Mouse (Mus musculus) neural tube, embryonic 11.5 days (tissue): ENCODE measurements around the gene Pycr2. TPM values are rescaled to one million over a fixed set of nuclear protein-coding genes. Genes with fewer than 3 reads are reported as not detected.

Experiments used
- ATAC-seq: fragments of 200-750 bp; cut with Nextera tagmentation; 2 replicates; pipeline ENCODE4 v1.8.0; 2017; ENCODE audit warnings: moderate number of reproducible peaks, mild to moderate bottlenecking, moderate TSS enrichment, moderate library complexity; ENCODE audit not compliant: insufficient read depth, low FRiP score, low TSS enrichment
- DNase-seq: peaks from one replicate; pipeline ENCODE4 v3.0.0-alpha.2; 2015; ENCODE audit warnings: low spot score
- H3K27ac ChIP-seq: fragments of 300-500 bp; sonication (generic); 2 replicates; pipeline ENCODE4 v1.5.1; 2014; ENCODE audit warnings: low read depth, mild to moderate bottlenecking, low read length
- H3K27me3 ChIP-seq: fragments of 300-500 bp; sonication (generic); 2 replicates; pipeline ENCODE4 v1.6.1; 2014; ENCODE audit warnings: mild to moderate bottlenecking, low read length, mixed read lengths; ENCODE audit not compliant: control insufficient read depth, insufficient read depth
- H3K36me3 ChIP-seq: fragments of 300-500 bp; sonication (generic); 2 replicates; pipeline ENCODE4 v1.6.1; 2014; ENCODE audit warnings: mild to moderate bottlenecking, low read length, moderate library complexity, mixed read lengths; ENCODE audit not compliant: control insufficient read depth, insufficient read depth
- H3K4me1 ChIP-seq: fragments of 300-500 bp; sonication (generic); 2 replicates; pipeline ENCODE4 v1.6.1; 2014; ENCODE audit warnings: low read length, mixed read lengths; ENCODE audit not compliant: control insufficient read depth, insufficient read depth
- H3K4me2 ChIP-seq: fragments of 300-500 bp; sonication (generic); 2 replicates; pipeline ENCODE4 v1.6.1; 2014; ENCODE audit warnings: low read depth, mild to moderate bottlenecking, moderate library complexity
- H3K4me3 ChIP-seq: fragments of 300-500 bp; sonication (generic); 2 replicates; pipeline ENCODE4 v1.5.1; 2014; ENCODE audit warnings: low read depth, low read length
- H3K9ac ChIP-seq: fragments of 300-500 bp; sonication (generic); 2 replicates; pipeline ENCODE4 v1.6.1; 2014; ENCODE audit warnings: mild to moderate bottlenecking, low read length
- H3K9me3 ChIP-seq: fragments of 300-500 bp; sonication (generic); 2 replicates; pipeline ENCODE4 v1.6.1; 2016; ENCODE audit warnings: low read length; ENCODE audit not compliant: control insufficient read depth
- WGBS: fragments of 180-500 bp; shearing (Covaris S2); extraction: QIAGEN DNeasy Blood & Tissue Kit; methylation state at CpG from one replicate; pipeline ENCODE4 v1.1.7; 2014; 5-methylcytosine and 5-hydroxymethylcytosine counted together
- polyA plus RNA-seq: library from polyadenylated mRNA; unstranded; fragments of >200 nt; fragmentation: Nextera tagmentation; extraction: Ambion mirVana; gene quantifications from 2 replicates; pipeline ENCODE4 v1.2.1, GENCODE M21; 2014

Gene Pycr2
- polyA plus RNA-seq, 1 experiment from 2014 or later = 113 TPM

DNA sequence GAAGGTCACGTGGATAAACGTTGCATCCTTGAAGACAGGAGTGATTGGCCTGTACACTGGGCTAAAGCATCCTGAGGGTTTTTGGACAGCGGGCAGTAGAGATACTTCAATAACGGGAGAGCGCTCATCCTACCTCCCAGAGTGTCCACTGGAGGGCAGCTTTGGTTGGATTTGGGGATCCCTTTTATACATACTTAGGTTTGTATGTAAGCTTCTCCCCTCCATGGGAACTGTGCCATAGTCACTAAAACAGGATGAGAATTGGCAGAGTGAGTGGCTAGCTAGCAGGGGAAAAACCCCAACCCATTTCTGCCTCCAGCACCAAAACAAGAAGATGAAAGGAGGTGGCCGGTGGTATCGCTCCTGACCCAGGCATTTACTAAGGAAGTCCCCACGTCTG, 7.0 kb downstream of the Pycr2 start:
- no peak for ATAC-seq
- WGBS = 47% methylated on average over 8 of the region's 8 CpGs
- H3K27me3 ChIP-seq = no peaks in the 10 kb centered on the region
- no peak overlapping the region for H3K4me2 ChIP-seq
- H3K27ac ChIP-seq = no peak overlapping the region
- H3K9me3 ChIP-seq = no peaks in the 10 kb centered on the region
- H3K9ac ChIP-seq = no peak overlapping the region
- DNase-seq = no peak
- no peaks in the 10 kb centered on the region; the same call in 1 of the 2 replicates for H3K4me1 ChIP-seq
- H3K36me3 ChIP-seq = peaks cover 3% of the 10 kb centered on the region
- H3K4me3 ChIP-seq = no peak overlapping the region

DNA sequence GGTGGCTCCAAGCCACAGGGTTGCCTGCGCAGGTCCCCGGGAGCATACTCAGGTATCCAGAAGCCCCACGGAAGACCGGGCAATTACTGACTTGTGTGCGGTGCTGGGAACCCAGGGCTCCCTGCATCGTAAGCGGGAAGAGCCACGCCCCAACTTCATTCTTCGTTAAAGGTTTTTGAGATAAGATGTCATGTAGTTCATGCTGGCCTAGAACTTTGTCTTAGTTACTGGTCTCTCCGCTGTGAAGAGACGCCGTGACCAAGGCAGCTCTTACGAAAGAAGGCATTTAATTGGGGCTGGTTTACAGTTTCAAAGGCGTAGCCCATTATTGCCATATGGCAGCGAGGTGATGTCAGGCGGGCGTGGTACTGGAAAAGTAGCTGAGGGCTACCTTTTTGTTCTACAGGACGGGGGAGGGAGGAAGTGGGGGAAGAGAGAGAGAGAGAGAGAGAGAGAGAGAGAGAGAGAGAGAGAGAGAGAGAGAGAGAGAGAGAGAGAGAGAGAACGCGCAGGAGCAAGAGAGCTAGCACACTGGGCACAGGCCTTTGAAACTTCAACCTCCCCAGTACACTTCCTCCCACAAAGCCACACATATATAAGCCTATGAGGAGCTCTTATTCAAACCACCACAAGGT, 7.7 kb downstream of the Pycr2 start:
- Histone ChIP-seq H3K9me3 (no peaks in the 10 kb centered on the region), H3K4me1 (no peaks in the 10 kb centered on the region; the same call in 1 of the 2 replicates), H3K27ac (no peak overlapping the region), H3K9ac (no peak overlapping the region), H3K4me2 (no peak overlapping the region), H3K27me3 (no peaks in the 10 kb centered on the region), H3K4me3 (no peak overlapping the region), H3K36me3 (no peaks in the 10 kb centered on the region; the same call in 1 of the 2 replicates)
- WGBS = 49% methylated on average over 20 of the region's 20 CpGs
- no peak for DNase-seq
- no peak for ATAC-seq

DNA sequence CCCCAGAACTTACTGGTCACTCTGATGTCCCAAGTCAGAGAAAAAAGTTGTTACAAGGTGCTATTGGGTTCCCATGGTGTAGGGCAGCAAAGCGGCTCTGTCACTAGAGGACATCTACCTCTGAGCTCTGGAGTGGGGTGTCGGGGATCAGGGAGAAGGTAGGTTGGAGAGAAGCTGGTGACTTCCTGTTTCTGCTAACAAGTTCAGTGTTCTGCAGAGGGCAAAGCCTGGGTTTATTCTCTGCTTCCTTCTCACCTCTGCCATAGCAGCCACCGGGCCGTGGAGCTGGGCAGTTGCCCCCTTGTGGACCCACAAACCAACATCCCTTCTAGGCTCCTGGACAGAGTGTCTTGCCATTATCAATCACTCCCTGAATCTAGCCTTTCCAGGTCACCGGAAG, 8.7 kb downstream of the Pycr2 start:
- no peak for DNase-seq
- H3K4me2 ChIP-seq = no peak overlapping the region
- 87% methylated on average over 5 of the region's 5 CpGs for WGBS
- no peak overlapping the region for H3K9ac ChIP-seq
- H3K4me3 ChIP-seq = no peak overlapping the region
- H3K4me1 ChIP-seq = no peaks in the 10 kb centered on the region; the same call in 1 of the 2 replicates
- H3K9me3 ChIP-seq = no peaks in the 10 kb centered on the region
- H3K27me3 ChIP-seq = no peaks in the 10 kb centered on the region
- no peak overlapping the region for H3K27ac ChIP-seq
- no peak for ATAC-seq
- H3K36me3 ChIP-seq = no peaks in the 10 kb centered on the region; the same call in 1 of the 2 replicates

DNA sequence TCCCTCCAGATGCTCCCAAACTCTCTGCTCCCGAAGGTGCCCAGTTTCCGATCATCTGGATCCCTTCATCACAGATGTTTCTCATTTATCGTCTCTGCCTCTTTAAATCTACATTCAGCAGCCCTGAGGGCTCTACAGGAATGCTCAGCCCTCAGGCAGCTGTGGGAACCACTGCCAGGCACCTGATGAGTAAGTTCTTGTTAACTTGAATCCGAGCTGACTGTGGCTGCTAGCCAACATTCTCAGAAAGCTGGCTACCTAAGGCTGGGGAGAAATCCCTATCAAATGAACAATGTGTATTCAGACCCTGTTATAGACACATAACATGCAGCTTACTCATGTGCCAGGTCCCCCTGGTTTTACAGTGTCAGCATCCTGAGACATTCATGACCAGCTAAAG, 9.7 kb downstream of the Pycr2 start:
- no peak for DNase-seq
- no peaks in the 10 kb centered on the region; the same call in 1 of the 2 replicates for H3K4me1 ChIP-seq
- no peaks in the 10 kb centered on the region for H3K27me3 ChIP-seq
- H3K36me3 ChIP-seq = no peaks in the 10 kb centered on the region
- H3K27ac ChIP-seq = no peak overlapping the region
- no peaks in the 10 kb centered on the region for H3K9me3 ChIP-seq
- WGBS = 56% methylated on average over 4 of the region's 4 CpGs
- H3K4me2 ChIP-seq = no peak overlapping the region
- H3K9ac ChIP-seq = no peak overlapping the region
- no peak for ATAC-seq
- H3K4me3 ChIP-seq = no peak overlapping the region

DNA sequence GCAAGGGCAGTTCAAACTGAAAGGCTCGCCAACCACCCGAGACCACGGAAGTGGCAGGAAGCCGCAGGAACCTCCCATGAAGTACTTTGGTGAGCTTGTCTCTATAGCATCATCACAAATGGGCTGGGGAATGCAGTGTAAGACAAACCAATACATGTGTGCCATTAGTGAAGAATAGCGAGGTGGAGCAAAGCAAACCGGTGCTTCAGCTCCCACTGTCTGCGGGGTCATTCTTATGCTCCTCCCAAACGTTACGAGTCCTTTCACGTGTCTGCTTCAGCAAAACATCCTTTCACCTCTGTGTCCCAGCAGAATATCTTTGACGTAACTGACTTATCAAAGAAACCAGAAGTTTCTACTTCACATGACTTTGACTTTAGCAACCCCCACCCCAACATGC, 12.3 kb downstream of the Pycr2 start:
- no peak for DNase-seq
- H3K4me3 ChIP-seq = no peak overlapping the region
- no peak overlapping the region for H3K4me2 ChIP-seq
- no peak for ATAC-seq
- no peaks in the 10 kb centered on the region for H3K27me3 ChIP-seq
- no peaks in the 10 kb centered on the region for H3K9me3 ChIP-seq
- WGBS = 91% methylated on average over 11 of the region's 11 CpGs
- no peaks in the 10 kb centered on the region for H3K4me1 ChIP-seq
- no peaks in the 10 kb centered on the region for H3K36me3 ChIP-seq
- no peak overlapping the region for H3K9ac ChIP-seq
- H3K27ac ChIP-seq = no peak overlapping the region

DNA sequence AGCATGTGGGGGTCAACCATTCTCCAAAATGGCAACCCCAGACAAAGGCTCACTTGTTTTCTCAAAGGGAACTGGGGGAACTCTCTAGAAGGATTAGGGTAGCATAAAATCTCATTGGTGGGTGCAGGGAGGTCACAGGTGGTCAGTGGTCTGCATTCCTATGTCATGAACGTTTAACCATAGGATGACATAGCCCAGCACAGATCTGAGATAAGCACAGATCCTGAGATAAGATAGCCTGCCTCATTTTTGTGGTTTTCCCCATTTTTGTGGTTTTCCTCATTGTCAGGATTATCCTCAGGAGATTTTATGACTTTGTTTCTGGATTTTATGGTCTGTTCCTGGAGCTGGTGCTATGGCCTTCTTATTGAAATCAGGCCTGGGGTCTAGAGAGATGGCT, 13.0 kb downstream of the Pycr2 start:
- 63% methylated on average over 1 of the region's 1 CpGs for WGBS
- Histone ChIP-seq H3K4me3 (no peak overlapping the region), H3K36me3 (no peaks in the 10 kb centered on the region), H3K9ac (no peak overlapping the region), H3K27ac (no peak overlapping the region), H3K9me3 (no peaks in the 10 kb centered on the region), H3K4me2 (no peak overlapping the region), H3K4me1 (no peaks in the 10 kb centered on the region), H3K27me3 (no peaks in the 10 kb centered on the region)
- no peak for ATAC-seq
- no peak for DNase-seq

DNA sequence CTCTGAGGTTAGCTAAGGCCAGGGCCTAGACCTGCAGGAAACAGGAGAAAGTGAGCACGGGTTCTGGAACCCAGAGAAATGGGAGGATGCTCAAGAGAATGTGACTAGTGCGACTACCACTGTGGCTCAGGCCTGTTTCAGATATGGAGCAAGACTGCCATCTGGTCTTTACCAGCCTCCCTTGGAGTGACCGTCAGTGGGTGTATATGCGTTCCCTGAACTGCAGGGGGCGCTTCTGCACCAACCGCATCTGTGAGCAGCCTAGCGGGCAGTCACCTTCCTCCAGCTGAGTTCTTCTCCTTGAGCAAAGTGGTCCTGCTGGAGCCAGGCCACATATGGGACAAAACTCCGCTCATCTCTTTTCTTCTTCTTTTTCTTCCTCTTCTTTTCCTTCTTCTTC, 15.6 kb downstream of the Pycr2 start:
- no peak for DNase-seq
- WGBS = 38% methylated on average over 8 of the region's 8 CpGs
- no peaks in the 10 kb centered on the region for H3K27me3 ChIP-seq

DNA sequence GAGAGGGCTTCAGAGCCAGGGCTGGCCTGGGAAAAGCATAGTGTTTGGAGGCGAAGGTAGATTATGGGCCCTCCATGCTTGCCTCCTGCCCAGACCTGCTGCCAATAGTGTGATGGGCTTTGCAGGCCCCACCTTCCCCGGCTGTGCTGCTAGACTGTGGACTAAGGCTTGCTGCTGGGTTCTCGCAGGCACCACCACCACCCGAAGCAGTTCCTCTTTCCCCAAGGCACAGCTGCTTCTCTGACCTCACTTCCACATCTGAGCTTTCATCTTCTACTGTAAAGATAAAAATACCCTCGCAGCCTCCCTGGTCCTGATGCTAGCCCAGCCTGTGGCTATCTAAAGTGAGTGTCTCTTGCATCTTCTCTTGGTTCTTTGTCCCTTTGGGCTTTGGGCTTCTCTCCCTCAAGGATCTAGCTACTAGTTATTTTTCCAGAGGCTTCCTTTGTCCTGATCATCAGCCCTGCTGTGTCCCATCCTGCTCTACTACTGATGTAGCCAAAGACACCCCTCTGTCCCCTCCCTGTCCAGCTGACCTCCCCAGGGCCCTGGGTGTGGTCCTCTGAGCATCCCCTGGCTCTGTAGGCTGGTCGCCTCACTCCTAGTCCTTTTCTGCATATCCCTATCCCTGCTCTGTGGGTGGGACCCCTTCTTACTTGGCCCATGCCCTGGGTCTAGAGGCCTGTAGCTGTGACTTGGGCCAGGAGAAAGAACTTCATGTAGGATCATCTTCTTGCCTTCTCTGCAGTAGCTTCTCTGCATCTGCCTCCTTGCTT, 18.4 kb downstream of the Pycr2 start:
- WGBS = 63% methylated on average over 6 of the region's 6 CpGs
- DNase-seq = no peak
- Histone ChIP-seq H3K4me1 (no peaks in the 10 kb centered on the region), H3K4me2 (no peak overlapping the region), H3K9me3 (no peaks in the 10 kb centered on the region), H3K4me3 (no peak overlapping the region), H3K27ac (no peak overlapping the region), H3K27me3 (no peaks in the 10 kb centered on the region), H3K36me3 (no peaks in the 10 kb centered on the region), H3K9ac (no peak overlapping the region)
- no peak for ATAC-seq

More for the DNA sequence above, 15.6 kb downstream of the Pycr2 start:
- no peak overlapping the region for H3K4me2 ChIP-seq
- no peaks in the 10 kb centered on the region for H3K36me3 ChIP-seq
- no peak for ATAC-seq
- no peaks in the 10 kb centered on the region for H3K9me3 ChIP-seq
- no peak overlapping the region for H3K27ac ChIP-seq
- H3K4me3 ChIP-seq = no peak overlapping the region
- no peaks in the 10 kb centered on the region for H3K4me1 ChIP-seq
- H3K9ac ChIP-seq = no peak overlapping the region

DNA sequence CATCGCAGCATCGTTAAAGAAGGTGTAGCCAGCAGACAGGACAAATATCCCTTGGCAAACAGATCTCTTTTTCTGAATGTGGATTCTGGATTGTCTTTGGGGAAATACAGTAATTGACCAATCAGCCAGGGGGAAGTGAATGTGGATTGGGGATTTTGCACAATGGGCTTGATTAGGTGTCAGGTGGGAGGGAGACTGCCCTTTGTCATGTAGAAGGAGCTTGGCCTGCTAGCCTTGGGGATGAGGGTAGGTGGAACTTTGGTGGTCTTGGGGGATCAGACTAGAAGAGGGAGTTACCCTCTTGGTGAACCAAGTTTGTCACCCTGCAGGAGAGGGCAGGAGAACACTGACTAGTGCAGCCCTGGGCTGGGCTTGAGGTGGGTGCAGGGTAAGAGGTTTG, 20.6 kb downstream of the Pycr2 start:
- no peak overlapping the region for H3K9ac ChIP-seq
- H3K4me3 ChIP-seq = no peak overlapping the region
- no peak overlapping the region for H3K4me2 ChIP-seq
- 0 out of 2 replicates have a peak, but pooled peaks cover 2% of the 10 kb centered on the region for H3K27me3 ChIP-seq
- no peaks in the 10 kb centered on the region for H3K4me1 ChIP-seq
- no peak overlapping the region for H3K27ac ChIP-seq
- ATAC-seq (no peak), DNase-seq (no peak)
- H3K36me3 ChIP-seq = no peaks in the 10 kb centered on the region
- no peaks in the 10 kb centered on the region for H3K9me3 ChIP-seq
- 15% methylated on average over 2 of the region's 2 CpGs for WGBS
